Comparison of ENCODE assay signal across 22 mouse cellular contexts in the genomic region with DNA sequence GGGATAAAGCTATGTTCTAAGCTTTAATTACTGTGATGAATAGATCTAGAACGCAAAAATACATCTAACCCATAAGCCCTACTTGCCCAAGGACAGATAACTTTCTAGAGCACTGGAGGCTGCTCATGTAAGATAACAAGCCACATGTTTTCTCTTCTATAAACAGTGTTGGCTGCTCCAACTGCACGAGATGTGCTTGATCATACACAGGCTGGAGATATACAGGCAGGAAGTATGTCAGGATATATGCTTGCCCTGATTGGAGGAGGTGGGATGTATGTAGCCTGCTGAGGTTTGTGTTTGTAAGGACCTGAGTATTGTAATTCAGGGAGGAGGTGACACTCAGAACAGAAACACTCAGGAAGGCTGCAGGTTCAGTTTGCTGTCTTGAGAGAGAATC. TPM values are rescaled to one million over a fixed set of nuclear protein-coding genes. Genes with fewer than 3 reads are reported as not detected.
DNase-seq lines count a peak whose midpoint lies in the region; ATAC-seq lines count a peak whose summit lies in the region.
"Had no signal": no experiment of that assay in that cellular context is flagged by ENCODE, and none has a peak within 500 bp of the region (broad histone marks: within the 10 kb centered on the region; RNA-seq: fewer than 3 reads in every experiment).

No protein-coding gene starts in this region.

- H3K36me3 ChIP-seq in heart, embryonic 13.5 days, result no peaks in the 10 kb centered on the region
- no peaks in the 10 kb centered on the region for H3K36me3 ChIP-seq in heart, embryonic 10.5 days
- no peaks in the 10 kb centered on the region for H3K36me3 ChIP-seq in kidney, embryonic 15.5 days
- no peaks in the 10 kb centered on the region for H3K36me3 ChIP-seq in liver, embryonic 16.5 days (ENCODE audit: control insufficient read depth, insufficient read depth)
- H3K36me3 ChIP-seq: embryonic facial prominence, embryonic 15.5 days; forebrain, embryonic 15.5 days; hindbrain, embryonic 10.5 days; limb, embryonic 15.5 days; lung, embryonic 15.5 days; neural tube, embryonic 15.5 days had no signal

- ATAC-seq in heart, embryonic 13.5 days (ENCODE audit: extremely low read depth, insufficient number of reproducible peaks, low FRiP score, low TSS enrichment), result 0 out of 2 replicates have a peak, but pooled peaks have one; percentile 46
- no peak for ATAC-seq in kidney, embryonic 15.5 days (replicated peaks; ENCODE audit: low FRiP score)
- peak; percentile 45; the same call in 1 of the 2 replicates for ATAC-seq in liver, embryonic 16.5 days (ENCODE audit: low read depth)
- ATAC-seq: CD4-positive, CD25-positive, alpha-beta regulatory T cell, adult 4 months; forebrain, embryonic 15.5 days; hindbrain, embryonic 16.5 days; intestine, embryonic 16.5 days had no signal

- WGBS in heart, embryonic 13.5 days, result 35% methylated on average over 2 of the region's 2 CpGs
- 46% methylated on average over 2 of the region's 2 CpGs for WGBS in heart, embryonic 10.5 days
- 69% methylated on average over 2 of the region's 2 CpGs for WGBS in kidney, embryonic 15.5 days
- WGBS in liver, embryonic 16.5 days (ENCODE audit: insufficient replicate concordance), result 22% methylated on average over 2 of the region's 2 CpGs

- H3K4me1 ChIP-seq in heart, embryonic 13.5 days, result peaks cover 23% of the 10 kb centered on the region
- 0 out of 2 replicates have a peak, but pooled peaks cover 2% of the 10 kb centered on the region for H3K4me1 ChIP-seq in heart, embryonic 10.5 days
- H3K4me1 ChIP-seq in kidney, embryonic 15.5 days, result 0 out of 2 replicates have a peak, but pooled peaks cover 4% of the 10 kb centered on the region
- H3K4me1 ChIP-seq in brown adipose tissue, adult 24 weeks (ENCODE audit: control insufficient read depth, insufficient read depth, insufficient read length, low read length), result no peaks in the 10 kb centered on the region
- H3K4me1 ChIP-seq in liver, embryonic 16.5 days (ENCODE audit: control insufficient read depth, low read depth, low read length), result no peaks in the 10 kb centered on the region
- H3K4me1 ChIP-seq: embryonic facial prominence, embryonic 15.5 days; forebrain, embryonic 15.5 days; limb, embryonic 15.5 days; lung, embryonic 15.5 days had no signal

- H3K9me3 ChIP-seq in heart, embryonic 13.5 days, result no peaks in the 10 kb centered on the region
- H3K9me3 ChIP-seq in heart, embryonic 10.5 days, result no peaks in the 10 kb centered on the region
- no peaks in the 10 kb centered on the region for H3K9me3 ChIP-seq in kidney, embryonic 15.5 days (replicated peaks)
- no peaks in the 10 kb centered on the region for H3K9me3 ChIP-seq in liver, embryonic 16.5 days (replicated peaks; ENCODE audit: control insufficient read depth, low read length)
- H3K9me3 ChIP-seq: embryonic facial prominence, embryonic 15.5 days; forebrain, embryonic 15.5 days; hindbrain, embryonic 10.5 days; limb, embryonic 15.5 days; lung, embryonic 15.5 days; neural tube, embryonic 15.5 days had no signal

- no peak overlapping the region for H3K4me3 ChIP-seq in heart, embryonic 13.5 days
- H3K4me3 ChIP-seq in heart, embryonic 10.5 days, result no peak overlapping the region
- H3K4me3 ChIP-seq in kidney, embryonic 15.5 days (replicated peaks), result no peak overlapping the region
- H3K4me3 ChIP-seq in brown adipose tissue, adult 24 weeks (ENCODE audit: insufficient read depth, low read depth, low read length), result no peak overlapping the region
- no peak overlapping the region for H3K4me3 ChIP-seq in liver, embryonic 16.5 days (ENCODE audit: low read depth, low read length)
- H3K4me3 ChIP-seq: embryonic facial prominence, embryonic 15.5 days; forebrain, embryonic 15.5 days; hindbrain, embryonic 10.5 days; limb, embryonic 15.5 days; lung, embryonic 15.5 days; neural tube, embryonic 15.5 days had no signal

- H3K27ac ChIP-seq in heart, embryonic 13.5 days (replicated peaks), result peak overlapping the region; percentile 34; the same call in 1 of the 2 replicates
- no peak overlapping the region for H3K27ac ChIP-seq in heart, embryonic 10.5 days
- H3K27ac ChIP-seq in kidney, embryonic 15.5 days, result 0 out of 2 replicates have a peak overlapping the region, but pooled peaks have one; percentile 13
- H3K27ac ChIP-seq in brown adipose tissue, adult 24 weeks (replicated peaks; ENCODE audit: low read depth, low read length), result 0 out of 2 replicates have a peak overlapping the region, but pooled peaks have one; percentile 20
- H3K27ac ChIP-seq in liver, embryonic 16.5 days (ENCODE audit: low read length), result no peak overlapping the region
- H3K27ac ChIP-seq: embryonic facial prominence, embryonic 15.5 days; forebrain, embryonic 15.5 days; hindbrain, embryonic 10.5 days; limb, embryonic 15.5 days; lung, embryonic 15.5 days; macrophage; neural tube, embryonic 15.5 days; stomach, postnatal 0 days had no signal

- H3K9ac ChIP-seq in heart, embryonic 13.5 days, result no peak overlapping the region
- H3K9ac ChIP-seq in kidney, embryonic 15.5 days, result no peak overlapping the region
- no peak overlapping the region for H3K9ac ChIP-seq in liver, embryonic 16.5 days (ENCODE audit: low read depth, low read length)
- H3K9ac ChIP-seq: embryonic facial prominence, embryonic 15.5 days; forebrain, embryonic 15.5 days; limb, embryonic 15.5 days; lung, embryonic 15.5 days; neural tube, embryonic 15.5 days had no signal

- no peak overlapping the region for H3K4me2 ChIP-seq in heart, embryonic 13.5 days
- no peak overlapping the region for H3K4me2 ChIP-seq in kidney, embryonic 15.5 days
- H3K4me2 ChIP-seq in liver, embryonic 16.5 days (ENCODE audit: low read depth, low read length), result no peak overlapping the region
- H3K4me2 ChIP-seq: embryonic facial prominence, embryonic 15.5 days; forebrain, embryonic 15.5 days; limb, embryonic 15.5 days; lung, embryonic 15.5 days; midbrain, embryonic 11.5 days; neural tube, embryonic 15.5 days had no signal

- no peaks in the 10 kb centered on the region for H3K27me3 ChIP-seq in heart, embryonic 13.5 days (replicated peaks)
- no peaks in the 10 kb centered on the region for H3K27me3 ChIP-seq in heart, embryonic 10.5 days (ENCODE audit: insufficient read depth, poor library complexity, severe bottlenecking)
- no peaks in the 10 kb centered on the region for H3K27me3 ChIP-seq in kidney, embryonic 15.5 days
- no peaks in the 10 kb centered on the region for H3K27me3 ChIP-seq in liver, embryonic 16.5 days (ENCODE audit: control insufficient read depth, insufficient read depth, low read depth, low read length)
- H3K27me3 ChIP-seq: embryonic facial prominence, embryonic 15.5 days; forebrain, embryonic 15.5 days; limb, embryonic 15.5 days; lung, embryonic 15.5 days; neural tube, embryonic 15.5 days had no signal

- DNase-seq in heart, embryonic 10.5 days (ENCODE audit: low spot score), result no peak
- no peak for DNase-seq in kidney, postnatal 25 days
- DNase-seq in spleen, postnatal 10 days (ENCODE audit: low spot score in 2 of 2), result no peak
- DNase-seq: cerebellum, adult 9-10 months; left cerebral cortex, postnatal 4 days; right cerebral cortex, adult 18-20 months had no signal

RNA-seq across cellular contexts. Expression of a gene that starts 31.9 kb away (rescaled TPM):
- 3.3 and 3.5 TPM in 2 replicates for polyA plus RNA-seq in heart, embryonic 13.5 days (2015; fragmentation: Nextera tagmentation; extraction: Ambion mirVana)
- polyA plus RNA-seq in heart, embryonic 10.5 days (2016; fragmentation: Nextera tagmentation; extraction: Ambion mirVana), result 2.5 and 2.7 TPM in 2 replicates
- polyA plus RNA-seq in kidney, embryonic 15.5 days (2015; fragmentation: Nextera tagmentation; extraction: Ambion mirVana), result 5.1 and 5.7 TPM in 2 replicates
- polyA plus RNA-seq in brown adipose tissue, adult 24 weeks (2012; ENCODE audit: insufficient read depth, insufficient read length, missing spikeins), result 14.1 and 18.2 TPM in 2 replicates
- 0.60 and 0.92 TPM in 2 replicates for polyA plus RNA-seq in liver, embryonic 16.5 days (2015; fragmentation: Nextera tagmentation; extraction: Ambion mirVana)
- polyA plus RNA-seq: CD4-positive, CD25-positive, alpha-beta regulatory T cell, adult 4 months had no signal

Comparison
In these comparisons a context has a peak if more than half of its experiments do, and no peak if none do; other contexts are left out.
1. H3K27ac ChIP-seq: peak in heart, embryonic 13.5 days (single experiment), kidney, embryonic 15.5 days (single experiment) and brown adipose tissue, adult 24 weeks (single experiment); none in heart, embryonic 10.5 days (single experiment) and liver, embryonic 16.5 days (single experiment).